Mouse (Mus musculus) granulocyte monocyte progenitor cell, adult 5-6 weeks (primary cell): Measurements from ENCODE around the gene Dnase1l2. TPM values are rescaled to one million over a fixed set of nuclear protein-coding genes. Genes with fewer than 3 reads are reported as not detected.

Experiments used
- total RNA-seq, 2 experiments: library from RNA; stranded (forward) in 1 of 2; stranded (reverse) in 1 of 2; fragments of 200-712, 200-1000 nt in 1 of 2; fragments of >200 nt in 1 of 2; fragmentation: Nextera tagmentation in 1 of 2; gene quantifications; 2 replicates each; pipeline ENCODE4 v1.2.3; 2014 to 2017

Gene Dnase1l2
- total RNA-seq, 2 experiments from 2014 or later = 0.72 to 2.8 TPM

Other genes starting within 250 kb of the Dnase1l2 start
- gene Tbc1d24, start 237.5 kb downstream of the Dnase1l2 start, total RNA-seq (2014; fragmentation: Nextera tagmentation) = 12.4 and 27.9 TPM in 2 replicates
- 4.8 and 6.4 TPM in 2 replicates for gene Tbc1d24, start 237.5 kb downstream of the Dnase1l2 start, total RNA-seq (2017)
- 0.11 TPM in 1 of 2 replicates, not detected in the other for gene Ntn3, start 233.6 kb downstream of the Dnase1l2 start, total RNA-seq (2014; fragmentation: Nextera tagmentation)
- gene Ntn3, start 233.6 kb downstream of the Dnase1l2 start, total RNA-seq (2017) = 0.04 TPM in 1 of 2 replicates, not detected in the other
- gene Tedc2, start 222.3 kb downstream of the Dnase1l2 start, total RNA-seq (2014; fragmentation: Nextera tagmentation) = 11.3 and 13.8 TPM in 2 replicates
- gene Tedc2, start 222.3 kb downstream of the Dnase1l2 start, total RNA-seq (2017) = 17.0 and 19.5 TPM in 2 replicates
- gene Ccnf, start 191.6 kb downstream of the Dnase1l2 start, total RNA-seq (2014; fragmentation: Nextera tagmentation) = 6.1 and 18.3 TPM in 2 replicates
- gene Ccnf, start 191.6 kb downstream of the Dnase1l2 start, total RNA-seq (2017) = 22.7 and 24.1 TPM in 2 replicates
- gene Abca17, start 92.0 kb downstream of the Dnase1l2 start, total RNA-seq (2014; fragmentation: Nextera tagmentation) = not detected in 2 replicates
- gene Abca17, start 92.0 kb downstream of the Dnase1l2 start, total RNA-seq (2017) = not detected in 2 replicates
- 21.8 and 26.5 TPM in 2 replicates for gene Abca3, start 91.2 kb downstream of the Dnase1l2 start, total RNA-seq (2014; fragmentation: Nextera tagmentation)
- gene Abca3, start 91.2 kb downstream of the Dnase1l2 start, total RNA-seq (2017) = 9.4 and 10.0 TPM in 2 replicates
- 243 and 246 TPM in 2 replicates for gene Rnps1, start 28.5 kb downstream of the Dnase1l2 start, total RNA-seq (2014; fragmentation: Nextera tagmentation)
- gene Rnps1, start 28.5 kb downstream of the Dnase1l2 start, total RNA-seq (2017) = 179 and 181 TPM in 2 replicates
- gene Eci1, start 16.5 kb downstream of the Dnase1l2 start, total RNA-seq (2014; fragmentation: Nextera tagmentation) = 59.1 and 62.1 TPM in 2 replicates
- 36.6 and 39.9 TPM in 2 replicates for gene Eci1, start 16.5 kb downstream of the Dnase1l2 start, total RNA-seq (2017)
- 20.6 and 45.1 TPM in 2 replicates for gene E4f1, start 27.2 kb upstream of the Dnase1l2 start, total RNA-seq (2014; fragmentation: Nextera tagmentation)
- 9.5 and 21.7 TPM in 2 replicates for gene E4f1, start 27.2 kb upstream of the Dnase1l2 start, total RNA-seq (2017)
- 22.9 and 25.4 TPM in 2 replicates for gene Pgp, start 27.3 kb upstream of the Dnase1l2 start, total RNA-seq (2014; fragmentation: Nextera tagmentation)
- gene Pgp, start 27.3 kb upstream of the Dnase1l2 start, total RNA-seq (2017) = 11.6 and 15.2 TPM in 2 replicates
- 2.2 TPM in 1 of 2 replicates, not detected in the other for gene Bricd5, start 30.8 kb upstream of the Dnase1l2 start, total RNA-seq (2014; fragmentation: Nextera tagmentation)
- gene Bricd5, start 30.8 kb upstream of the Dnase1l2 start, total RNA-seq (2017) = 0.22 TPM in 1 of 2 replicates, not detected in the other
- 21.2 and 21.6 TPM in 2 replicates for gene Mlst8, start 36.0 kb upstream of the Dnase1l2 start, total RNA-seq (2014; fragmentation: Nextera tagmentation)
- 21.8 and 27.8 TPM in 2 replicates for gene Mlst8, start 36.0 kb upstream of the Dnase1l2 start, total RNA-seq (2017)
- not detected in 2 replicates for gene Caskin1, start 45.5 kb upstream of the Dnase1l2 start, total RNA-seq (2014; fragmentation: Nextera tagmentation)
- not detected in 2 replicates for gene Caskin1, start 45.5 kb upstream of the Dnase1l2 start, total RNA-seq (2017)
- gene Traf7, start 84.8 kb upstream of the Dnase1l2 start, total RNA-seq (2014; fragmentation: Nextera tagmentation) = 83.9 and 102 TPM in 2 replicates
- 61.5 and 104 TPM in 2 replicates for gene Traf7, start 84.8 kb upstream of the Dnase1l2 start, total RNA-seq (2017)
- 0.77 TPM in 1 of 2 replicates, not detected in the other for gene Rab26, start 91.1 kb upstream of the Dnase1l2 start, total RNA-seq (2014; fragmentation: Nextera tagmentation)
- gene Rab26, start 91.1 kb upstream of the Dnase1l2 start, total RNA-seq (2017) = 1.1 TPM in 1 of 2 replicates, not detected in the other
- 18.9 and 19.0 TPM in 2 replicates for gene Pkd1, start 106.7 kb upstream of the Dnase1l2 start, total RNA-seq (2014; fragmentation: Nextera tagmentation)
- gene Pkd1, start 106.7 kb upstream of the Dnase1l2 start, total RNA-seq (2017) = 5.9 and 9.1 TPM in 2 replicates
- 61.9 and 83.7 TPM in 2 replicates for gene Tsc2, start 189.5 kb upstream of the Dnase1l2 start, total RNA-seq (2014; fragmentation: Nextera tagmentation)
- gene Tsc2, start 189.5 kb upstream of the Dnase1l2 start, total RNA-seq (2017) = 25.1 and 41.3 TPM in 2 replicates
- gene Nthl1, start 189.6 kb upstream of the Dnase1l2 start, total RNA-seq (2014; fragmentation: Nextera tagmentation) = 7.1 and 15.7 TPM in 2 replicates
- gene Nthl1, start 189.6 kb upstream of the Dnase1l2 start, total RNA-seq (2017) = 11.8 and 13.7 TPM in 2 replicates
- gene Slc9a3r2, start 207.2 kb upstream of the Dnase1l2 start, total RNA-seq (2014; fragmentation: Nextera tagmentation) = 0.45 and 1.0 TPM in 2 replicates
- gene Slc9a3r2, start 207.2 kb upstream of the Dnase1l2 start, total RNA-seq (2017) = 1.8 and 3.0 TPM in 2 replicates
- not detected in 2 replicates for gene Npw, start 215.4 kb upstream of the Dnase1l2 start, total RNA-seq (2014; fragmentation: Nextera tagmentation)
- 0.82 TPM in 1 of 2 replicates, not detected in the other for gene Npw, start 215.4 kb upstream of the Dnase1l2 start, total RNA-seq (2017)
- 18.2 and 40.4 TPM in 2 replicates for gene Zfp598, start 226.6 kb upstream of the Dnase1l2 start, total RNA-seq (2014; fragmentation: Nextera tagmentation)
- gene Zfp598, start 226.6 kb upstream of the Dnase1l2 start, total RNA-seq (2017) = 16.1 and 17.8 TPM in 2 replicates
- not detected in 2 replicates for gene Syngr3, start 246.8 kb upstream of the Dnase1l2 start, total RNA-seq (2014; fragmentation: Nextera tagmentation)
- not detected in 2 replicates for gene Syngr3, start 246.8 kb upstream of the Dnase1l2 start, total RNA-seq (2017)